ENCODE assay signal across 26 mouse cellular contexts in the genomic region with DNA sequence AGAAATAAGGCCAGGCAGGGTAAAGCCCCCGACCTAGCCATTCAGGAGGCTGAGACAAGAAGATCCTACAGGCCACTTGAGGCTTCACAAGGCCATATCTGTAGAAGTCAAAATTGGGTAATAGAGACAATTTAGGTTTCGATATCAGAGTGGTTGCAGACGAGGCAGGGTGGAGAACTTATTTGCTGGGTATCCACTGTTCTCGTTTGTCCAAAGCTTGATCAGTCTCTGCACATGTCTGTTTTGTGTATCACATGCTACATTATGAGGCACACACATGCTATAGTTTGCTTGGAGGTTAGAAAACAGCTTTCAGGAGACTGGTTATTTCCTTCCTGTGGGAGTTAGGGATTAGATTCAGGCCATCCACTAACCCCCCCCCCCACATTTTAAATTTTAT. TPM values are rescaled to one million over a fixed set of nuclear protein-coding genes. Genes with fewer than 3 reads are reported as not detected.
DNase-seq lines count a peak whose midpoint lies in the region; ATAC-seq lines count a peak whose summit lies in the region.
"Had no signal": no experiment of that assay in that cellular context is flagged by ENCODE, and none has a peak within 500 bp of the region (broad histone marks: within the 10 kb centered on the region; RNA-seq: fewer than 3 reads in every experiment).

No protein-coding gene starts in this region.

- no peaks in the 10 kb centered on the region for H3K27me3 ChIP-seq in hindbrain, embryonic 16.5 days (replicated peaks; ENCODE audit: control insufficient read depth, insufficient read depth, low read length)
- no peaks in the 10 kb centered on the region for H3K27me3 ChIP-seq in hindbrain, embryonic 14.5 days (ENCODE audit: control insufficient read depth, insufficient read depth, low read length)
- no peaks in the 10 kb centered on the region for H3K27me3 ChIP-seq in liver, embryonic 13.5 days
- H3K27me3 ChIP-seq: CH12.LX; embryonic facial prominence, embryonic 13.5 days; embryonic facial prominence, embryonic 15.5 days; forebrain, embryonic 13.5 days; forebrain, embryonic 15.5 days; Patski had no signal

- H3K4me2 ChIP-seq in hindbrain, embryonic 16.5 days (ENCODE audit: low read length) = no peak overlapping the region
- no peak overlapping the region for H3K4me2 ChIP-seq in hindbrain, embryonic 14.5 days (replicated peaks)
- H3K4me2 ChIP-seq in liver, embryonic 13.5 days = no peak overlapping the region
- H3K4me2 ChIP-seq: embryonic facial prominence, embryonic 13.5 days; embryonic facial prominence, embryonic 15.5 days; forebrain, embryonic 13.5 days; forebrain, embryonic 15.5 days had no signal

- no peak overlapping the region for H3K9ac ChIP-seq in hindbrain, embryonic 16.5 days (ENCODE audit: low read depth, low read length)
- no peak overlapping the region for H3K9ac ChIP-seq in hindbrain, embryonic 14.5 days
- no peak overlapping the region for H3K9ac ChIP-seq in liver, embryonic 13.5 days
- H3K9ac ChIP-seq: embryonic facial prominence, embryonic 13.5 days; embryonic facial prominence, embryonic 15.5 days; forebrain, embryonic 13.5 days; forebrain, embryonic 15.5 days had no signal

- H3K36me3 ChIP-seq in hindbrain, embryonic 16.5 days (ENCODE audit: control insufficient read depth, insufficient read depth, low read length) = peaks cover 2% of the 10 kb centered on the region; the same call in 1 of the 2 replicates
- H3K36me3 ChIP-seq in hindbrain, embryonic 14.5 days (replicated peaks; ENCODE audit: control insufficient read depth, insufficient read depth) = peaks cover 22% of the 10 kb centered on the region
- peaks cover 28% of the 10 kb centered on the region for H3K36me3 ChIP-seq in liver, embryonic 13.5 days
- H3K36me3 ChIP-seq: embryonic facial prominence, embryonic 13.5 days; embryonic facial prominence, embryonic 15.5 days had no signal

- H3K9me3 ChIP-seq in hindbrain, embryonic 16.5 days (ENCODE audit: control insufficient read depth, low read length) = no peaks in the 10 kb centered on the region
- H3K9me3 ChIP-seq in hindbrain, embryonic 14.5 days (ENCODE audit: control insufficient read depth, low read length) = no peaks in the 10 kb centered on the region
- no peaks in the 10 kb centered on the region for H3K9me3 ChIP-seq in liver, embryonic 13.5 days (replicated peaks)
- H3K9me3 ChIP-seq: embryonic facial prominence, embryonic 13.5 days; embryonic facial prominence, embryonic 15.5 days; forebrain, embryonic 13.5 days; forebrain, embryonic 15.5 days; G1E had no signal

- H3K4me1 ChIP-seq in hindbrain, embryonic 16.5 days (ENCODE audit: control insufficient read depth, insufficient read depth, low read depth, low read length) = peaks cover 2% of the 10 kb centered on the region; the same call in 1 of the 2 replicates
- peaks cover 2% of the 10 kb centered on the region; the same call in 1 of the 2 replicates for H3K4me1 ChIP-seq in hindbrain, embryonic 14.5 days (replicated peaks; ENCODE audit: control insufficient read depth, insufficient read depth, low read length)
- H3K4me1 ChIP-seq in liver, embryonic 13.5 days (replicated peaks) = peaks cover 14% of the 10 kb centered on the region
- H3K4me1 ChIP-seq: embryonic facial prominence, embryonic 13.5 days; embryonic facial prominence, embryonic 15.5 days had no signal

- 0 out of 2 replicates have a peak, but pooled peaks have one; percentile 2 for ATAC-seq in hindbrain, embryonic 16.5 days
- ATAC-seq in hindbrain, embryonic 14.5 days (ENCODE audit: low FRiP score) = no peak
- ATAC-seq in liver, embryonic 13.5 days (ENCODE audit: low read depth) = peak; percentile 48; the same call in 1 of the 2 replicates
- peak; percentile 45; the same call in 1 of the 2 replicates for ATAC-seq in erythroblast, adult 5-6 weeks (replicated peaks; ENCODE audit: low FRiP score, poor library complexity, severe bottlenecking)
- peak; percentile 73 for ATAC-seq in megakaryocyte-erythroid progenitor cell, adult 5-6 weeks (replicated peaks; ENCODE audit: low FRiP score, low TSS enrichment, poor library complexity, severe bottlenecking)
- ATAC-seq: activated CD4-positive, CD25-positive, alpha-beta regulatory T cell, adult 4 months; CD4-positive, CD25-positive, alpha-beta regulatory T cell, adult 4 months; forebrain, embryonic 13.5 days; forebrain, embryonic 15.5 days; Patski had no signal

- no peak for DNase-seq in hindbrain, embryonic 14.5 days (ENCODE audit: low spot score)
- DNase-seq in liver, embryonic 13.5 days = no peak
- DNase-seq in liver = no peak
- DNase-seq in embryo, embryonic 10 days (ENCODE audit: low spot score) = no peak
- DNase-seq: adrenal gland, adult 8-10 months; adrenal gland, postnatal 14 days; adrenal gland, postnatal 36 days; B cell, adult 2 months; cerebellum, adult 11-12 months; cerebellum, adult 2 months; cerebellum, adult 9-10 months; cerebellum, postnatal 10 days; cerebellum, postnatal 25 days; embryo, embryonic 11 days had no signal

- 87% methylated on average over 4 of the region's 4 CpGs for WGBS in hindbrain, embryonic 16.5 days
- 91% methylated on average over 4 of the region's 4 CpGs for WGBS in hindbrain, embryonic 14.5 days
- 53% methylated on average over 4 of the region's 4 CpGs for WGBS in liver, embryonic 13.5 days (ENCODE audit: insufficient replicate concordance)

- H3K27ac ChIP-seq in hindbrain, embryonic 16.5 days (ENCODE audit: low read depth, low read length) = no peak overlapping the region
- no peak overlapping the region for H3K27ac ChIP-seq in hindbrain, embryonic 14.5 days
- no peak overlapping the region for H3K27ac ChIP-seq in liver, embryonic 13.5 days
- H3K27ac ChIP-seq: embryonic facial prominence, embryonic 13.5 days; embryonic facial prominence, embryonic 15.5 days; forebrain, embryonic 13.5 days; forebrain, embryonic 15.5 days had no signal

- no peak overlapping the region for H3K4me3 ChIP-seq in hindbrain, embryonic 16.5 days (ENCODE audit: low read length)
- H3K4me3 ChIP-seq in hindbrain, embryonic 14.5 days (replicated peaks; ENCODE audit: low read length) = no peak overlapping the region
- no peak overlapping the region for H3K4me3 ChIP-seq in liver, embryonic 13.5 days (replicated peaks)
- H3K4me3 ChIP-seq: embryonic facial prominence, embryonic 13.5 days; embryonic facial prominence, embryonic 15.5 days; forebrain, embryonic 13.5 days; forebrain, embryonic 15.5 days had no signal

RNA-seq across cellular contexts. Expression of a gene that starts 5.5 kb away (rescaled TPM):
- polyA plus RNA-seq in hindbrain, embryonic 16.5 days (2015; fragmentation: Nextera tagmentation; extraction: Ambion mirVana) = 39.1 and 44.7 TPM in 2 replicates
- 49.0 and 51.5 TPM in 2 replicates for polyA plus RNA-seq in hindbrain, embryonic 14.5 days (2014; fragmentation: Nextera tagmentation; extraction: Ambion mirVana)
- polyA plus RNA-seq in liver, embryonic 13.5 days (2015; fragmentation: Nextera tagmentation; extraction: Ambion mirVana) = 33.3 and 38.7 TPM in 2 replicates
- total RNA-seq in erythroblast, adult 5-6 weeks (2015; ENCODE audit: low replicate concordance) = 323 and 325 TPM in 2 replicates
- 332 and 347 TPM in 2 replicates for total RNA-seq in erythroblast, adult 5-6 weeks (2017; ENCODE audit: low replicate concordance)
- 34.8 and 37.9 TPM in 2 replicates for total RNA-seq in megakaryocyte-erythroid progenitor cell, adult 5-6 weeks (2014; fragmentation: Nextera tagmentation)
- total RNA-seq in megakaryocyte-erythroid progenitor cell, adult 5-6 weeks (2017) = 39.8 and 50.5 TPM in 2 replicates
